Mouse (Mus musculus): ENCODE measurements at regions not wholly inside any gene's neighbourhood (a gene's known extent, or its start where the extent isn't known, plus 50 kb on each side); places are given as distances from the start of the nearest gene placed in this dataset.

DNA sequence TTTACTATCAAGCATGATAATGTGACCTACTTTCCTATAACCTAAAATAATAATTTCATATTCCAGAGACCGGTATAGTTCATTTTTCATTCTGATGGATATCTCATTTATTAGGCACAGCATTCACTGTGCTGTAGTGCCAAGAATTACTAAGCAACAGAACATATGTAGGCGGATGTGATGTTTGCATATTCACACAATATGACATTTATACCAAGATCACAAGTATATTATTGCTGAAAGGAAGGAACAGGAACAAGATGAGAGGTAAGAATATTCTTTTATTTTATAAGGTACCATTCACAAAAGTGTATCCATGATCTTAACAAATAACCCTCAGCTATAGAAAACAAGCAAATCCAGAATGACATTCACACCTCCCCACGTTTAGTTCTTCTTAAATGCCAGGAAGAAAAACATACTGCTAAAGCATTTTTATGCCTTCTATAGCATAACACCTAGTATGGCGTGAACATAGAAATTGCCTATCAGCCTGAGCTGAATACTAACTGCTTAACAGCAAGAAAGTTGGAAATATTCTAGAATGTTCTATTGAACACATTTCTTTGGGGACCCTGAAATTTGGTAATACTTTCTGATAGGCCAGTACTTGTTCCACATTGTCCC, 1062.8 kb upstream of the Acvr2a start:
- peak; percentile 13 for DNase-seq (ENCODE audit: low read depth)
- TF ChIP-seq POLR2A (IDR thresholded peaks at IDR 0.05; ENCODE audit: borderline replicate concordance, extremely low read depth, insufficient read depth, insufficient read length, poor library complexity, severe bottlenecking) (no peak), CTCF (IDR thresholded peaks at IDR 0.05; ENCODE audit: borderline replicate concordance, extremely low read depth, insufficient read depth, insufficient read length) (no peak)

DNA sequence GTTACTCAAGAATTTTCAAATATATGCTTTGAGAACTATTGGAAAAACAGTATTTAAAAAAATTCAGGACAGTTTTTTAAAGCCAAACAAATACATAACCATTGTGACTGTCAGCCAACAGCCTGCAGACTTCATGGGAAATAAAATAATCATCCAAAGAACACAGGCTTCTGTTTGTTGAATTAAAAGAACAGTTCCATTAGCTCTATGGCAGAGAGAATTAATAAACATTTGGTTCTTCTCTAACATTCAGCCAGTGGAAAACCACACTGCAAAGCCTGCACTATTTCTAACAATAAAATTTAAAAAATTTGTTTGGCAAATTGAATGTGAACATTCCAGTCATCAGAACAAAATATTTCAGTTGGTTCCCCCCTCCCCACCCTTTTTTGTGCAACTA, 1058.2 kb upstream of the Acvr2a start:
- DNase-seq (ENCODE audit: low read depth) = no peak

DNA sequence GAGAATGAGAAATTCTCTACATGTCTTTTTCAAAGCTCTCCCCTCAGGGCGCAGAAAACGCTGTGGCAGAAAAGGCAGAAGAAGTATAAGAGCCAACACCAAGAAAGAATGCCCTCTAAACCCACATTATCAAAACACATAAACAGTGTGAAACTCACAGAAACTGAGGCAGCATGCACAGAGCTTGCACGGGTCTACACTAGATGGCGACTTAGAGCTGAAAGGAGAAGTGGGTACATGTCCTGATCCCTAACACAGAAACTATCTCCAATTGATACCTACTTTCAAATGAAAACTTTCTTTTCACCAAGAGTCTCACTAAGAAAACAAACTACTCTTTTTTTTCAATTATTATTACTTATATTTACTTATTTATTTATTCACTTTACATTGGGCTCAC, 1057.7 kb upstream of the Acvr2a start:
- TF ChIP-seq CTCF (IDR thresholded peaks at IDR 0.05; ENCODE audit: borderline replicate concordance, extremely low read depth, insufficient read depth, insufficient read length) (peak; percentile 25; the same call in 1 of the 2 replicates), POLR2A (IDR thresholded peaks at IDR 0.05; ENCODE audit: borderline replicate concordance, extremely low read depth, insufficient read depth, insufficient read length, poor library complexity, severe bottlenecking) (no peak)
- DNase-seq (ENCODE audit: low read depth) = peak; percentile 18

More for the DNA sequence above, 1058.2 kb upstream of the Acvr2a start:
- TF ChIP-seq POLR2A (IDR thresholded peaks at IDR 0.05; ENCODE audit: borderline replicate concordance, extremely low read depth, insufficient read depth, insufficient read length, poor library complexity, severe bottlenecking) (no peak), CTCF (IDR thresholded peaks at IDR 0.05; ENCODE audit: borderline replicate concordance, extremely low read depth, insufficient read depth, insufficient read length) (no peak)

DNA sequence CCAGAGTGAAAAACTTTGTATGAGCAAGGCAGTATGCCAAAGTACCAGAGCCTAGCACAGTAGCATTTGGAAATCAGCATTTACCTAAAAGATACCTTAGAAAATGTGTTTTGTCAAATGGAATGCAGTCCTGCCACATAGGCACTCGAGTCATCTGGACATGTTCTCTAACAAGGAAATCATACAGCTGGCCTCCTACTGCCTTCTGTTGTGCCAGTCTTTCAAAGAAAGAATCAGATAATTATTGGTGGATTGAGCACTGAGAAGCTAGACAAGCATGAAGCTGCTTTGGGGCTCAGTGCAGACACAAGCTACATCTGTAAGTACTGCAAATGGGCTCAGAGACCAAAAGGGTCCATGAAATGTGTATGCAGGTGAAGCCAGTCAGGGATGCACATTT, 1038.1 kb upstream of the Acvr2a start:
- no peak for DNase-seq (ENCODE audit: low read depth)
- TF ChIP-seq CTCF (IDR thresholded peaks at IDR 0.05; ENCODE audit: borderline replicate concordance, extremely low read depth, insufficient read depth, insufficient read length) = no peak
- TF ChIP-seq POLR2A (IDR thresholded peaks at IDR 0.05; ENCODE audit: borderline replicate concordance, extremely low read depth, insufficient read depth, insufficient read length, poor library complexity, severe bottlenecking) = no peak

DNA sequence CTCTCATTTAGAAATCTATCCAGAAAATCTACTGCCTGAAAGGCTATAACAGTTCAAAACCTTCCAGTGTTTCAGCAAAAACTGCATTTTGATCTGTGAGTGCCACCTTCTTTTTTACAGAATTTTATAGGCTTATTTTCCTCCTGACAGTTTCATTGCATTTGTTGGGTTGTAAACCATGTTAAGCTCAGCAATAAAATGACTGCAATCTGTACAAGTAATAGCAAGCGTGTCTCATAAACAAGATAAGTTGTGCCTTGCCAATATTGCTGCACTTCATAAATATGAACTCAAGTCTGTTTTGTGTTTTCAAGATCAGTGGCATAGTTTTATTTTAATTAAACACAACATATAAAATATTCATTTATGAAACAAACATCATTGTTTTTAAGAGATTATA, 1036.9 kb upstream of the Acvr2a start:
- no peak for DNase-seq (ENCODE audit: low read depth)
- TF ChIP-seq POLR2A (IDR thresholded peaks at IDR 0.05; ENCODE audit: borderline replicate concordance, extremely low read depth, insufficient read depth, insufficient read length, poor library complexity, severe bottlenecking) = no peak
- no peak for TF ChIP-seq CTCF (IDR thresholded peaks at IDR 0.05; ENCODE audit: borderline replicate concordance, extremely low read depth, insufficient read depth, insufficient read length)

DNA sequence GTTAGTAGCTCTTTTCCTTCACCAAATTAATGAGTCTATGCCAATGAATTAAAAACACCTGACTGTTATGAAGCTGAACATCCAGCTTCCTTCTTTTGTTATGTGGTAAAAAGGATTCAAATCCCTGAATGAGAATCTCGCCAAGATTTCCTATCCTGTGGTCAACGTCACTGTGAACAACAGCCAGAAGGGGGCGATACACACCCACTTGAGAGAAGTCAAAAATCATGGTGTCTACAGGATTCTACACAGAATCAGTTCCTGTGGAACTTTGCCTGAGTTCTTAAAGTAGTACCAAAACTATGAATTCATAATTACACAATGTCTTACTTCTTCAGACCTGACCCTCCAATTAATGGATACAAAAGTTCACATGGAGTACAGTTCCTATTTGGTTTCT, 1028.1 kb upstream of the Acvr2a start:
- TF ChIP-seq CTCF (IDR thresholded peaks at IDR 0.05; ENCODE audit: borderline replicate concordance, extremely low read depth, insufficient read depth, insufficient read length) (peak; percentile 63; the same call in 1 of the 2 replicates), POLR2A (IDR thresholded peaks at IDR 0.05; ENCODE audit: borderline replicate concordance, extremely low read depth, insufficient read depth, insufficient read length, poor library complexity, severe bottlenecking) (no peak)
- DNase-seq (ENCODE audit: low read depth) = peak; percentile 73

DNA sequence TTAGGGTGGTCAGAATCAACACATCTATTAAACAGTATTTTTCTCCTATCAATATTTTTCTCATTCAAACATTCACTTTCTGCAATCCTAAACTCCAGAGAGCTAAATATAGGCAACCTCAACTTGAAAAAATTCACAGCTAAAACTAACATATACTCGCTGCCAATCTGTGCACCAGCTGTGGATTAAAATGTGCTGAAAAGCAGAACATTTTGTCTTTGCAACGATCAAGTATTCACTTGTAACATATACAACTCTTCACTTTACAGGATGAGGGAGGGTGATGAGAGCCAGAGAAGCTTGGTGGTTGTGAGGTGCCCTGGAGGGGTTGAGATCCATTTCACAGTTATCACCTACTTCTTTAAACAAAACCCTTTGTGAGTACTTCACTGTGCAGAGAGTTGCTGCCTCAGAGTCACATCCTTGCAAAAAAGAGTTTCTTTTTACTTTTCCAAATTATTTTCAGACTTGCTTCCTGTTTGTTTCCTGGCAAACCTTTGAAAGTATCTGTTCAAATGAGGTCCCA, 991.1 kb upstream of the Acvr2a start:
- no peak for TF ChIP-seq POLR2A (IDR thresholded peaks at IDR 0.05; ENCODE audit: borderline replicate concordance, extremely low read depth, insufficient read depth, insufficient read length, poor library complexity, severe bottlenecking)
- no peak for TF ChIP-seq CTCF (IDR thresholded peaks at IDR 0.05; ENCODE audit: borderline replicate concordance, extremely low read depth, insufficient read depth, insufficient read length)
- peak; percentile 29 for DNase-seq (ENCODE audit: low read depth)

DNA sequence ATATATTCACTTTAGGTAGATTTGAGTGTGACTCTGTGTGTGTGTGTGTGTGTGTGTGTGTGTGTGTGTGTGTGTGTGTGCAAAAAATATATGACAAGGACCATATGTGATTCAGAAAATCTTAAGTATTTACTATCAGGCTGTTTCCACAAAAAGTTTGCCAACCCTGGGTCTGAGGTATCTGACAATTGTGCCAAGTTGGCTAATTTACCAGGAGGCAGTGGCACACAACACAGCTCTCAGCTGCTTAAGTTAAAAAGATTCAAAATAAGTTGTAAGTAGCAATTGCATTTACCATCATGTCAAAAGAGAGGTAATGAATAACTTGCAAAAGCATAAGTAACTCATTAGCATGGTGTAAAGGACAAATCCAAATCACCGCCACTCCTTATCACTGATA, 981.4 kb upstream of the Acvr2a start:
- DNase-seq (ENCODE audit: low read depth) = peak; percentile 66
- TF ChIP-seq POLR2A (IDR thresholded peaks at IDR 0.05; ENCODE audit: borderline replicate concordance, extremely low read depth, insufficient read depth, insufficient read length, poor library complexity, severe bottlenecking) (no peak), CTCF (IDR thresholded peaks at IDR 0.05; ENCODE audit: borderline replicate concordance, extremely low read depth, insufficient read depth, insufficient read length) (no peak)

DNA sequence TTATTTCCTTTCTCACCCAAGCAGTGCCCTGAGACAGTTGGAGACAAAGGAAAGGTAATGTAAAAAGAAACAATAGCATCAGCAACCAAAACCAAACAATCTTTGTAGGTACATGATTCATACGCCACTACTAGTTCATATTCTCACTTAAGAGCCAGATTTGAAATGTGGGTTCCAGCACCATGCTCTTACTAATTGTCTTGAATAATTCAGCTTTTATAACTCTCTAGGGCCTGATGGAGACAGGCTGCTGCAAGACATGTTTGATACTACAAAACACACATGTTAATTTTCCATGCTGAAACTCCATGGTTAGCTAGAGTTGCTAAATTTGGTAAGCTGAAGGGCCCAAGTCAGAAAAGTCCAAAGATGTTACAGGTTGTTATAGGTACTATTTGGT, 980.4 kb upstream of the Acvr2a start:
- no peak for TF ChIP-seq POLR2A (IDR thresholded peaks at IDR 0.05; ENCODE audit: borderline replicate concordance, extremely low read depth, insufficient read depth, insufficient read length, poor library complexity, severe bottlenecking)
- peak; percentile 38 for DNase-seq (ENCODE audit: low read depth)

DNA sequence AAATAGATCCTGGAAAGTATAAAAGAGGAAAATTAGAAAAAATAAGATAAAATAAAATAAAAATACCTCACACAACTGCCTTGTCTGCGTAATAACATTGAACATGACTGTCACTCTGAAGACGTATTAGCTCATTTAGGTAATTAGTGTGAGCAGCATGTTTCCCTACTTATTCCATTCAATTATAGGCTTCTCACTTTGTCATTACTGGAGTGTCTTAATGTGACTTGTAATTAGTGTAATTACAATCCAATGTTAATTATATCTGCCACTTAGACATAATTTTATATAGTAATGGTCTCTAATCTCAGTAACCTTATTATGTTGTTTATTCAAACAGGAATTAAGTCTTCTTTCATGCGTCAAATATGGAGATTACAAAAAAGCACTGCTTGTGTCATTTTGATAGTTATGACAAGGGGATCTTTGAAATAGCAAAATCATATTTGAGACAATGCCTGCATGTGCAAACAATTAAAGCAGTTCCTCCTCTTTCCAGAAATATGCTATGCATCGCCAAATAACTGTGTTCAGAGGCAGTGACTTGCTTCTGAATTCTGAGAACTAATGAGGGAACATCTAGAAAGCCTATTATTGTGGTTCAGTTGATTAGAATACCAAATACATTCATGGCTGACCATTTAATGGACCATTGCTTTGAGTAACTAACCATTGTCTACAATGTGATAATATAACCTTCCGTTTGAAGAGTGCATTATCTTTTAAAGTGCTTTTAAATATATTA, 979.7 kb upstream of the Acvr2a start:
- peak; percentile 71 for DNase-seq (ENCODE audit: low read depth)

DNA sequence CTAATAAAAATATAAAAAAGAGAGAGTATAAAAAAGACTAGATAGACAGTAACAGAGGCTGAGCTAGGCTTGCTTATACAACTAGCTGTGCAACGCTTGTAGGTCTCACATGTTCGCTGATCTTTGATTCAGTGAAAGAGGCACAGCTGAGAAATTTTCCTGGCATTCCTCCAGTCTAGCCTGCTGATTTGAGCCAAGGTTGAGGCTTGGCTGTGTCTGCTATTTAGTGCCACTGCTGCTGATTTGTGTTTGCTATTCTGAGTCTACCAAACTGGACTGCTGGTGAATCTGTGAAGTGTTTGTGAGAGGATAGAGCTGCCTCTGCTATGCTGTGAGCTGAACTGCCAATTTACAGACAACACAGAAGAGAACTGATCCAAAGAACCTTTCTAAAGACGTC, 956.7 kb upstream of the Acvr2a start:
- TF ChIP-seq CTCF (IDR thresholded peaks at IDR 0.05; ENCODE audit: borderline replicate concordance, extremely low read depth, insufficient read depth, insufficient read length) = no peak
- DNase-seq (ENCODE audit: low read depth) = peak; percentile 73

More for the DNA sequence above, 979.7 kb upstream of the Acvr2a start:
- TF ChIP-seq CTCF (IDR thresholded peaks at IDR 0.05; ENCODE audit: borderline replicate concordance, extremely low read depth, insufficient read depth, insufficient read length) (no peak), POLR2A (IDR thresholded peaks at IDR 0.05; ENCODE audit: borderline replicate concordance, extremely low read depth, insufficient read depth, insufficient read length, poor library complexity, severe bottlenecking) (no peak)

DNA sequence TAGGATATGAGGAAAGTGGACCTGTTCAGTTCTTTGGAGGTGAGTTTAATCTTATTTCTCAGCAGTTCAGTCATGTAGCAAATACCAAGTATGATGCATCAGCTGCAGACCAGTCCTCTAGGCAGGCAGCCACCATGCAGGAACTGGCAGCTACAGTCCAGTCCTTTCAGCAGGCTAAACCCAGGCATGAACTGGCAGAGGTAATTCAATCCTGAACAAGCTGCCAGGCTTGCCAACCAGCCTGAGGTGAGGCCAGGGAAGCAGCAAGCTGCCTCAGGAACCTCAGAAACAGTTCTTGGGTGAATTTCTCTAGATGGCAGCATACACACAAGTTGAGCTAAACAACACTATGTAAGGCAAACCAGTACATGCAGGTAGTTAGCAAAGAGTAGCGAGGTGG, 951.5 kb upstream of the Acvr2a start:
- peak; percentile 5 for DNase-seq (ENCODE audit: low read depth)
- no peak for TF ChIP-seq CTCF (IDR thresholded peaks at IDR 0.05; ENCODE audit: borderline replicate concordance, extremely low read depth, insufficient read depth, insufficient read length)
- TF ChIP-seq POLR2A (IDR thresholded peaks at IDR 0.05; ENCODE audit: borderline replicate concordance, extremely low read depth, insufficient read depth, insufficient read length, poor library complexity, severe bottlenecking) = no peak
